Mouse (Mus musculus) bone marrow macrophage, adult 2 months (primary cell): ENCODE results near the gene Bcl2.

Source experiments
- CTCF ChIP-seq: IDR thresholded peaks from 2 replicates; pipeline ENCODE4 v1.5.1; 2012; ENCODE audit warnings: low read depth, mild to moderate bottlenecking, low read length, moderate library complexity
- POLR2A ChIP-seq: IDR thresholded peaks from 2 replicates; pipeline ENCODE4 v1.6.1; 2012; ENCODE audit warnings: mild to moderate bottlenecking, low read depth, low read length, borderline replicate concordance

GRCm38 (mm10) chr1:106584824-106585223 is 129.2 kb downstream of the Bcl2 start:
- TF ChIP-seq POLR2A (no peak), CTCF (no peak)
